Mouse (Mus musculus): Measurements from ENCODE around the gene Setx. TPM values are rescaled to one million over a fixed set of nuclear protein-coding genes. Genes with fewer than 3 reads are reported as not detected.

The Setx gene
- polyA plus RNA-seq, 1 experiment from 2014 or later: 18.5 TPM

DNA sequence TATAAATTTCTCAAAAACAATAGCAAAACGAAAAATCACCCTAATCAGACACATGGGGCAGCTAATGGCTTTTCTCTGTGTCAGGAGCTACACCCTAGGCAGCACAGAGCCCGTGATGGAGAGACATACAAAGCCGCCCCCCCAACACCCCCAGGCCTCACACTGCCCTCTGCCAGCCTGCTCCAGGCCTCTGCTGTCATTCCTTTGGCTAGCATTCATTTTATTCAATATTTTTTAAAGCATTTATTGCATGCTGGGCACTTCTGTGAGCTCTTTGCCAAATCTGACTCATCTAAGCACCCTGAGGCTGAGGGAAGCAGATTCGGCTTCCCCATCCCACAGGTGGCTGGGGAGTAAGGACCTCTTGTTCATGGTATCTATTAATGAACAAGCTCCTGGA lies 102.7 kb downstream of the Setx start:
- Histone ChIP-seq H3K9me3 (ENCODE audit: control insufficient read depth, low read length) (no peaks in the 10 kb centered on the region), H3K4me1 (ENCODE audit: control insufficient read depth, insufficient read depth, low read length) (no peaks in the 10 kb centered on the region), H3K27me3 (ENCODE audit: control insufficient read depth, insufficient read depth, low read length) (no peaks in the 10 kb centered on the region), H3K9ac (ENCODE audit: low read depth, low read length) (no peak overlapping the region), H3K27ac (ENCODE audit: low read depth, low read length) (no peak overlapping the region), H3K4me2 (replicated peaks; ENCODE audit: low read depth, low read length) (no peak overlapping the region), H3K4me3 (ENCODE audit: low read length) (no peak overlapping the region), H3K36me3 (ENCODE audit: control insufficient read depth, insufficient read depth, low read length) (no peaks in the 10 kb centered on the region)
- no peak for ATAC-seq (ENCODE audit: low FRiP score, low TSS enrichment)
- WGBS: 80% methylated on average over 4 of the region's 4 CpGs

DNA sequence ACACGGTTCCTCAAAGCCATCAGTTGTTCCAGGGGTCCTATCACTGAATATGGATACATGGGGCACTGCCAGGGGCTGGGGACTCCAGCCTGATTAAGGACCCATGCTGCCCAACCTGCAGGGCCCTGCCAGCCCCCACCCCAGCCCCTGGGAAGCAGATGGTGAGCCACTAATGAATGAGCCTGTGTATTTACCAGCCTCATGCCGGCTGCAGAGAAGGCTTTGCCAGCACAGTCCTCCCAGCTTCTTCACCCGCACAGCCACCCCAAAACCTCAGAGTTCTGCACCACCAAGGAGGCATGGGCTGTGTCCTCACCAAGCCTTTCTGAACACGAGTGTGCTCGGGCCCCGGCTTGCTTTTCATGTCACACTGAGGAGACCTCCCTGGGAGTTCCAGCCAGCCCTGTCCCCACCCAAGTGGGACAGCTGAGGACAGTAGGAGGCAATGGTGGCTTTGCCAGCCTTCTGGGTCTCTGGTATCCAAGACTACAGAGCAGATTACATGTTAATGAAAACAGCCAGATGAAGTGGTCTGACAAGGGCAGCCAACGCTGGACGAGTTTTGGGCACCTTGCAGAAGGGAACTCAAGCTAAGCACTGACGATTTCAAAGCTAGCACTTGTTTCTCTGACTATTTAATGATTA lies 106.3 kb downstream of the Setx start:
- WGBS: 64% methylated on average over 9 of the region's 9 CpGs
- no peak for ATAC-seq (ENCODE audit: low FRiP score, low TSS enrichment)

More for the DNA sequence above, 106.3 kb downstream of the Setx start:
- no peaks in the 10 kb centered on the region for H3K36me3 ChIP-seq (ENCODE audit: control insufficient read depth, insufficient read depth, low read length)
- no peaks in the 10 kb centered on the region for H3K9me3 ChIP-seq (ENCODE audit: control insufficient read depth, low read length)
- H3K27me3 ChIP-seq (ENCODE audit: control insufficient read depth, insufficient read depth, low read length): no peaks in the 10 kb centered on the region
- H3K27ac ChIP-seq (ENCODE audit: low read depth, low read length): no peak overlapping the region
- no peak overlapping the region for H3K4me3 ChIP-seq (ENCODE audit: low read length)
- H3K9ac ChIP-seq (ENCODE audit: low read depth, low read length): no peak overlapping the region; the same call in 1 of the 2 replicates
- H3K4me1 ChIP-seq (ENCODE audit: control insufficient read depth, insufficient read depth, low read length): 0 out of 2 replicates have a peak, but pooled peaks cover 3% of the 10 kb centered on the region
- H3K4me2 ChIP-seq (replicated peaks; ENCODE audit: low read depth, low read length): no peak overlapping the region

Other genes with a start within 250 kb of the Setx start
- gene Barhl1, start 207.5 kb upstream of the Setx start, polyA plus RNA-seq (2014; fragmentation: Nextera tagmentation; extraction: Ambion mirVana): not detected in 2 replicates
- 0.37 and 0.51 TPM in 2 replicates for gene Cfap77, start 69.1 kb upstream of the Setx start, polyA plus RNA-seq (2014; fragmentation: Nextera tagmentation; extraction: Ambion mirVana)
- gene Ttf1, start 63.9 kb upstream of the Setx start, polyA plus RNA-seq (2014; fragmentation: Nextera tagmentation; extraction: Ambion mirVana): 9.4 and 10.9 TPM in 2 replicates
- gene Ntng2, start 128.8 kb downstream of the Setx start, polyA plus RNA-seq (2014; fragmentation: Nextera tagmentation; extraction: Ambion mirVana): 3.2 and 4.3 TPM in 2 replicates
- 57.1 and 68.6 TPM in 2 replicates for gene Med27, start 222.6 kb downstream of the Setx start, polyA plus RNA-seq (2014; fragmentation: Nextera tagmentation; extraction: Ambion mirVana)